Mouse (Mus musculus) heart, adult 8-10 months (tissue): Measurements from ENCODE around the gene Atp6v1e1. TPM values are rescaled to one million over a fixed set of nuclear protein-coding genes. Genes with fewer than 3 reads are reported as not detected.
"Not testable (repeated sequence)": the region's sequence is repeated elsewhere in the genome, so short reads cannot be mapped to it uniquely, and the experiment has no call there.

ENCODE experiments used
- DNase-seq: peaks from one replicate; pipeline ENCODE4 v3.0.0; 2022; ENCODE audit warnings: low spot score
- total RNA-seq, 4 experiments: library from RNA; stranded (reverse); gene quantifications; 2 replicates each; pipeline ENCODE4 v1.2.4; 2022

The Atp6v1e1 gene
- total RNA-seq, 4 experiments from 2014 or later = 170 to 181 (median 173) TPM

GRCm38 (mm10) chr6:120820144-120820543, 2.4 kb downstream of the Atp6v1e1 start:
- no peak for DNase-seq

- no peak for DNase-seq
These were observed 3.3 kb downstream of the Atp6v1e1 start for GRCm38 (mm10) chr6:120819294-120819693.

DNA sequence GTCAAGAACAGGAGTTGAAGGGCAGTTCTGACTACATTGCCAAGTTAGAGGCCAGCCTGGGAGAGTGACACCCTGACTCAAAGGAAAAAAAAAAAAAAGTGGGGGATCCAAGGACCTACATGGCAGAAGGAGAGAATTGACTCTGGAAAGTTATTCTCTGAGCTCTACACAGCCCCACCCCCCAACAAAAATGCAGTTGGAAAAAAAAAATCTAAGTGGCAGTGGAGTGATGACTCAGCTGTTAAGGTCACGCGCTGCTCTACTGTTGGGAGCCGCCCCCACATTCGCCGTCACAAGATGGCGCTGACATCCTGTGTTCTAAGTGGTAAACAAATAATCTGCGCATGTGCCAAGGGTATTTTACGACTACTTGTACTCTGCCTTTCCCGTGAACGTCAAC, 10.6 kb downstream of the Atp6v1e1 start:
- not testable (repeated sequence) for DNase-seq

- DNase-seq = no peak
These were observed 14.9 kb downstream of the Atp6v1e1 start for GRCm38 (mm10) chr6:120807738-120808081.

- no peak for DNase-seq
These were observed 15.4 kb downstream of the Atp6v1e1 start for GRCm38 (mm10) chr6:120806999-120807737.

DNA sequence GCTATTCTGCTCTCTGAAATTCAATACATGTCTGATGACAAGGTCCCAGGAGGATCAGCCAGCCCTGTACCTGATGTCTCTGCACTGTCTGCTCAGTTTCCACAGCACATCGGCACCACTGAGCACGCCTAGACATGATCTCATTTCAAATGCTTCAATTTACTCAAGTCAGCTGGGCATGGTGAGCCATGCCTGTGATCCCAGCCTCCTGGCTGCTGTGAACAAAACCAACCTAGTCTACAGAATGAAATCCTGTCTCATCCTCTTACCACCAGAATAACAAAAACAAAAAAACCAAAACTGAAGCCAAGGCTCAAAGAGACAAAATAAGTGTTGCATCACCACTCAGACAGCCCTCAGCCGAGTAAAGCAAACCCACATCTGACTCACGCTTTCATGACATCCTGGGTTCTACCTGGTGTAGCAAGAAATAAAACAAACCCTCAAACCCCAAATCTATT, 23.0 kb downstream of the Atp6v1e1 start:
- DNase-seq = no peak

- DNase-seq = no peak
These were observed 23.7 kb downstream of the Atp6v1e1 start for GRCm38 (mm10) chr6:120798905-120799304.

GRCm38 (mm10) chr6:120798019-120798418, 24.6 kb downstream of the Atp6v1e1 start:
- DNase-seq = no peak

- no peak for DNase-seq
These were observed 26.5 kb downstream of the Atp6v1e1 start for GRCm38 (mm10) chr6:120796111-120796510.

GRCm38 (mm10) chr6:120795422-120796086, 27.0 kb downstream of the Atp6v1e1 start:
- DNase-seq = no peak

DNA sequence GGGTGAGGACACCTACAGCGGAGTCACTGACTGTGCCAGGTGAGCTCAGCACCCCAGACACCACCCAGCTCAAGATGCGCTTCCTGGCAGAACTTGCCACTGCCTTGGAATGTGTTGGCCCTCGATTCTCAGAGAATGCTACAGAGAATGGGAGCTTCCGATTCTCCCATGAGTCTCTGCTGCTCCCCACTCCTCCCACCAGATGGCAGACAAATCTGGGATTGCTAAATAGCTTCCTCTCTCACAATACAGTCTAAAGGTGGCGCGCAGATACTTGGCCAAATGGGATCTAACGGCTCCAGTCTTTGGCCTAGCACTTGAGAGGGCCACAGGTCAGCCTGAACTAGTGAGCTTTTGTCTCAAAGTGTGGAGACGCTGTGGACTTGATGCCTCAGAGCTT, 29.6 kb downstream of the Atp6v1e1 start:
- DNase-seq = no peak

DNA sequence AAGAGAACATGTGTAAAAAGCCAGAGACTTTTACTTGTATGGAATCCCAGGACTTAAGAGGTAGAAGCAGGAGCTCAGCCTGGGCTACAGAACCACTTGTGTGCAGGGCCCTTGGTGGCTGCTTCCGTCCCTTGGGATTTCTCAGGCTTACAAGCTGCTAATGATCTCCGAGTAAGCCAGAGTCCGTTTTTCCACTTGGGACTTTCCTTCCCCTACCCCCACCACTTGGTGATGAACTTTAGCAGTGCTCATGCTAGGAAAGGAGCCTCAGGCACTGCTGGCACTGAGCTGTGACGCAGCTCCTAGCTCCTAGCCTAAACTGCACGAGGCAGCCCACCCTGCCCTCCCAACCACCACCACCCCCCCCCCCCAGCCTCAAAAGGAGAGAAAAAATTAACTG, 31.9 kb downstream of the Atp6v1e1 start:
- DNase-seq = no peak

DNA sequence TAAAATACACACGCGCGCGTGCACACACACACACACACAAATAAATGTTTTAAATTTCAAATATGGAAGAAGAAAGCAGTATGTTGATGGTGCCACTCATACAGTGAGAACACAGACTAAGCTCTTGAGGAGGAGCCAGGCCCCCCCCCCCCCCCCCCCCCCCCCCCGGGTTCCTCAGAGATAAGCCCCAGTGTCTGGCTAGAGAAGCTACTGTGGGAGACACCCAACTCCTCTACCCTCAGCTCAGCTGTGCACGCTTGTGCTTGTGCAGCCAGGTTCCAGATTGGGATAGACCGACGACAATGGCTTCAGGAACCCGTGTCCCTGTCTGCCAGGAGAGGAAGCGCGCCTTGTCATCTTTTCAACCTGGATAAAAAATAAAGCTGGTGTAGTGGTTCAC, 32.4 kb downstream of the Atp6v1e1 start:
- DNase-seq = no peak

GRCm38 (mm10) chr6:120788904-120789303, 33.7 kb downstream of the Atp6v1e1 start:
- DNase-seq = no peak

DNA sequence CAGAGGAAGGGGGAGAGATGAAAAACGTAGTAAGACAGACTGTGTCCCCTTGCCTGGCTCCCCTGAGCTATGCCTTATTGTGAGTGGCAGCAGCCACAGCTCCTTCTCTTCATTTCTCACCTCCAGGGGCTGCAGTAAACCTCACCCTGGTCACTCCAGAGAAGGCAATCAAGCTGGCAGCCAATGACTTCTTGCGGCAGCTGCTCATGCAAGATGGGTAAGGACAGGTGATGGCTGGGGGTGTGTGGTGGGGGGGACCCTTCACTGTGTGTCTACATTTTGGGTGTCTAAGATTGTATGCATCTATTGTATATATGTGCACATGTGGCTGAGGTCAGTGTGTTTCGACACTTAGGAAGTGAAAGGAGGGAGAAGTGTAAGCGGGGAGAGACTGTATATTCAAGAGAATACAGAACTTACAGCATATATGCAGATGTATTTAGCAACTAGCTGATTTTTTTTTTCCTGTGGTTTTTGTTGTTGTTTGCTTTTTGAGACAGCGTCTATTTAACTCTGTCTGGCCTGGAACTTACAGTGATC, 34.5 kb downstream of the Atp6v1e1 start:
- DNase-seq = no peak

DNA sequence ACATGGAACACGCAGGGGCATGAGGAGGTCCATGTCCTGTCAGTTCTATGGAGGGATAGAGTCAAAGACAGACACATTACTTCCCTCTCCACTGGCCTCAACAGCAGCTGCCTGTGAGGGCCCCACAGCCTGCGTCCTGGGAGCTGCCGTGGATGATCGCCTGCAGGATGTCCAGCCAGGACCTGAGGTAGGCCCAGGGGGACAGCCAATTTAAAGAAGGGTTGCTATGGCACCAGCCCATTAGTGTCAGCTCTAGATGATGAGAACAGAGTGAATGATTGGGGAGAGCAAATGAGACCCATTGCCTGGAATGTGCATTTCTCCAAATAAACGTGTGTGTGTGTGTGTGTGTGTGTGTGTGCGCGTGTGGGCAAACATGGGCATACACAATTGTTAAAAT, 38.2 kb downstream of the Atp6v1e1 start:
- DNase-seq = no peak

DNA sequence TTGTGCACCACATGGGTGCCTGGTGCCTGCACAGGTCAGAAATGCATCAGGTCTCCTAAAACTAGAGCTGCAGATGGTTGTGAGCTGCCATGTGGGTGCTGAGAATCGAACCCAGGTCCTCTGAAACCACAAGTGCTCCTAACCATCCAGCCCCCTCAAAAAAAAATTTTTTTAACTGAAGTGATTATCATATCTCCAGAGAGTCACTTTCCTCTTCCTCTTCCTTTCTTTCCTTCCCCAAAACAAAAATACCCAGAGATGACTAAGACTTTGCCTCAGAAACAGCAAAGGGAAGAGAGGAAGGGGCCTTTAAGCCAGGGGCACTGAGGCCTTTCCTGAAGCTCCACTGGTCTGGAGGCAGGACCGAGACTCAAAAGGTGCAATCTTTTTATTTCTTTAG, 39.6 kb downstream of the Atp6v1e1 start:
- no peak for DNase-seq

GRCm38 (mm10) chr6:120778226-120778625, 44.4 kb downstream of the Atp6v1e1 start:
- DNase-seq = no peak

GRCm38 (mm10) chr6:120777533-120777932, 45.1 kb downstream of the Atp6v1e1 start:
- no peak for DNase-seq

DNA sequence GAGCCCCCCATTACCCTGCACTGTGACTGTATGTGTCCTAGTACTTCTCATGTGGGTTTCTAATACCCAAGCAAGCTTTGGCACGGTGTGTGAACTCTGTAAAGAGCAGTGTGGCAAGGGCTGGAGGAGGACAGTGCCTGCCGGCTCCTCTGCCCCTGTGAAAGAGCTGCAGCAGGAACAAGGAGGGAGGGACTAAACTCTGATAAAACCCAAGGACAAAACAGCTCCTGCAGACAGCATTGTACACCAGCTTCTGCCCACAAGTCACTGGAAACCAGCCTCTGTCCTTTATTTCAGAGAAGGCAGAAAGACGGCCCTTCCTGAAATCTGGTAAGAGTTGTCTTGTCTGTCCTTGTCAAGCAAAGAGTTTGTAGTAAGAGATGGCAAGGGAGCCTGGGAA, 46.3 kb downstream of the Atp6v1e1 start:
- DNase-seq = no peak

GRCm38 (mm10) chr6:120773763-120774162, 48.8 kb downstream of the Atp6v1e1 start:
- no peak for DNase-seq

GRCm38 (mm10) chr6:120773149-120773628, 49.4 kb downstream of the Atp6v1e1 start, which contains the start of gene Slc25a18:
Slc25a18 (plus strand) TSS chr6:120773578.
- no peak for DNase-seq

DNA sequence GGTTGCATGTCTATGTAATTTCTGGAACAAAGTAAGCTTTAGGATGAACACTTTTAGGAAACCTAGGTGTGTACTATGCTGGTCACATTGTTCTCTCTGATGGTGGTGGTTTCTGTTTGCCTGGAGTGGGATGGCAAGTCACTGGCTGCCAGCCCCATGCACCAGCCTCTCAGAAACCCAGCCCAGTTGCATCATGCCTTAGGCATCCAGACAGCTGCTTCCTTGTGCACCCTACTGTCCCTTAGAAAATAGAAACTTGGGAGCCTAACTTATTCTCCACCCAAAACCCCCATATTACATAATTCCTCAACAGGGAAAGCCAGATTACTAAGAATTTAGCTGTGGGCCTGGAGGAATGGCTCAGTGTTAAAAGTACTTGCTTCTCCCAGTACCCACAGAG, 50.6 kb downstream of the Atp6v1e1 start:
- peak; percentile 7 for DNase-seq
